Mouse (Mus musculus): ENCODE data around the gene Fcho2. TPM values are rescaled to one million over a fixed set of nuclear protein-coding genes. Genes with fewer than 3 reads are reported as not detected.

The Fcho2 gene
- polyA plus RNA-seq, 2 experiments, result 14.3 to 17.7 TPM

- no peak overlapping the region for H3K27ac ChIP-seq
- no peak overlapping the region for H3K4me3 ChIP-seq (ENCODE audit: insufficient read depth in 1 of 2, low read depth in 2 of 2, low read length in 2 of 2)
- H3K9me3 ChIP-seq (ENCODE audit: control insufficient read depth, low read length), result no peaks in the 10 kb centered on the region
- DNase-seq (ENCODE audit: low read depth in 3 of 3, low spot score in 3 of 3) (no peak), ATAC-seq (ENCODE audit: insufficient read depth) (no peak)
- H3K36me3 ChIP-seq (replicated peaks; ENCODE audit: control insufficient read depth, insufficient read depth, low read depth), result no peaks in the 10 kb centered on the region
- no peak overlapping the region for H3K4me2 ChIP-seq (ENCODE audit: low read depth)
- H3K4me1 ChIP-seq (replicated peaks; ENCODE audit: control insufficient read depth in 2 of 2, insufficient read depth in 2 of 2, low read length in 1 of 2), result no peaks in the 10 kb centered on the region
- no peak for TF ChIP-seq CTCF (IDR thresholded peaks at IDR 0.05; ENCODE audit: low read depth)
- TF ChIP-seq EP300 (IDR thresholded peaks at IDR 0.05; ENCODE audit: low read depth), result no peak
- WGBS (ENCODE audit: insufficient replicate concordance), result 68% methylated on average over 1 of the region's 1 CpGs
- H3K27me3 ChIP-seq (ENCODE audit: control insufficient read depth, insufficient read depth, low read length), result no peaks in the 10 kb centered on the region
- H3K9ac ChIP-seq (replicated peaks), result no peak overlapping the region
These were observed 136.0 kb downstream of the Fcho2 start for GRCm38 (mm10) chr13:98679230-98679629.

- H3K36me3 ChIP-seq (replicated peaks; ENCODE audit: control insufficient read depth, insufficient read depth, low read depth), result no peaks in the 10 kb centered on the region
- H3K9me3 ChIP-seq (ENCODE audit: control insufficient read depth, low read length), result no peaks in the 10 kb centered on the region
- H3K27ac ChIP-seq, result no peak overlapping the region
- no peak overlapping the region for H3K4me3 ChIP-seq (ENCODE audit: insufficient read depth in 1 of 2, low read depth in 2 of 2, low read length in 2 of 2)
- H3K4me2 ChIP-seq (ENCODE audit: low read depth), result no peak overlapping the region
- TF ChIP-seq CTCF (IDR thresholded peaks at IDR 0.05; ENCODE audit: low read depth) (no peak), EP300 (IDR thresholded peaks at IDR 0.05; ENCODE audit: low read depth) (no peak)
- H3K4me1 ChIP-seq (replicated peaks; ENCODE audit: control insufficient read depth in 2 of 2, insufficient read depth in 2 of 2, low read length in 1 of 2), result no peaks in the 10 kb centered on the region
- 54% methylated on average over 4 of the region's 4 CpGs for WGBS (ENCODE audit: insufficient replicate concordance)
- no peak for DNase-seq (ENCODE audit: low read depth in 3 of 3, low spot score in 3 of 3)
- ATAC-seq (ENCODE audit: insufficient read depth), result no peak
- no peak overlapping the region for H3K9ac ChIP-seq (replicated peaks)
- no peaks in the 10 kb centered on the region for H3K27me3 ChIP-seq (ENCODE audit: control insufficient read depth, insufficient read depth, low read length)
These were observed 141.3 kb downstream of the Fcho2 start for GRCm38 (mm10) chr13:98673922-98674321.

Other genes starting within 250 kb of the Fcho2 start
- not detected in 2 replicates for gene Tmem174, start 178.0 kb downstream of the Fcho2 start, polyA plus RNA-seq (2012; rRNA removed)
- gene Tmem174, start 178.0 kb downstream of the Fcho2 start, polyA plus RNA-seq (2014; fragmentation: Nextera tagmentation; extraction: Ambion mirVana), result not detected in 2 replicates
- 0.12 and 0.16 TPM in 2 replicates for gene Tmem171, start 120.6 kb downstream of the Fcho2 start, polyA plus RNA-seq (2012; rRNA removed)
- gene Tmem171, start 120.6 kb downstream of the Fcho2 start, polyA plus RNA-seq (2014; fragmentation: Nextera tagmentation; extraction: Ambion mirVana), result not detected in 2 replicates
- 8.9 and 10.5 TPM in 2 replicates for gene Tnpo1, start 110.9 kb upstream of the Fcho2 start, polyA plus RNA-seq (2012; rRNA removed)
- 13.6 and 13.9 TPM in 2 replicates for gene Tnpo1, start 110.9 kb upstream of the Fcho2 start, polyA plus RNA-seq (2014; fragmentation: Nextera tagmentation; extraction: Ambion mirVana)
- not detected in 2 replicates for gene 1700024P04Rik, start 169.1 kb upstream of the Fcho2 start, polyA plus RNA-seq (2012; rRNA removed)
- gene 1700024P04Rik, start 169.1 kb upstream of the Fcho2 start, polyA plus RNA-seq (2014; fragmentation: Nextera tagmentation; extraction: Ambion mirVana), result not detected in 2 replicates